Mouse (Mus musculus): ENCODE data around the gene Erp27.

Erp27 gene

DNA sequence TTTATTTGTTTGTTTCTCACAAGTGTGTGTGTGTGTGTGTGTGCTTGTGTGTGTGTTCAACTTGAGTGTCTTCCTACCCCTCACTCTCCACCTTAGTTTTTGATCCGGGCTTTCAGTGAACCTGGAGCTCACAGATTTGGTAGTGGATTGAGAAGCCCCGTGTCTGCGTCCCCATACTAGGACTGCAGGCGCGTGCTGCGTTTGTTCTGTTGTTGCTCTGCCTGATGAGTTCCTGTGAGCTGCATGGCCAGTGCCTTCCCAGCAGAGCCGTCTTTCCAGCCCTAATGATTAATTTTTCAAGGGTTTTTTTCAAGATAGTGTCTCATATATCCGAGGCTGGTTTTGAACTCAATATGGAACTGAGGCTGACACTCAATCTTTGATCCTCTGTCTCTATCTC, 63.6 kb downstream of the Erp27 start:
- no peak for DNase-seq

- DNase-seq: no peak
Measured at GRCm38 (mm10) chr6:136857873-136858260, 64.1 kb downstream of the Erp27 start.

Measured in right cerebral cortex, postnatal 25 days (tissue).